Mouse (Mus musculus): ENCODE results near the gene Mlxip. TPM values are rescaled to one million over a fixed set of nuclear protein-coding genes. Genes with fewer than 3 reads are reported as not detected.

Mlxip gene
- polyA plus RNA-seq, 1 experiment from 2014 or later = 26.7 TPM

DNA sequence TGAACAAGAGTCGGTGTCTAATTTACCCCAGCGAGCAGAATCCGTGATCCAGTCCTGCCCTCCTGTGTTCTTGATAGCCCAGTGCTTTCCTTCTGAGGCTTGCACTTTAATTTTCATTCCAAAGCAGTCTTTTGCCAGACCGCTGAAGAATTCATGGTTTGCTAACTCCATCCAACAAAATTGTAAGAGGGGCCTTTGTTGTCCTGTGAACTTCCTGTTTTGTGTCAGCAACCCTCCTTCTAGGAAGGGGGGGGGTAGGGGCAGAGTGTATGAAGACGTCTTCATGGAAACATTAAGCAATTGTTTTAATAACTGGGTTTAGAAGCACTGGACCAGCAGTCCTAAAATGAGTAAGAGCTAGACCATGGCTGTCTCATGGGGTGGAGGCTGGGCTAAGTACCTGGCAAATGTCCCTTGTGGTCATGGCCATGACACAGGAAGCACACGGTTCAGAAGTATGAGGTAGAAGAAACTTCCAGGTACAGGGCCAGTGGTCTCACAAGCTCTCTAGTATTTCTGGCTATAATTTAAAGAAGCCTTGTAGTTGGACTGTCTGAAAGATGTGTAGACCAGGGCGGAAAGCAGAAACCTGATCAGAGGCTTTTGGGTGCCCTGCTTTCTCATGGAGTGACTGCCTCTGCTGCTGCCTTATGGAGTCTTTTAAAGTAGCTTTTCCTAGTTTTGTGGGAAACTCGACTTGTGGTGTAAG lies 41.6 kb downstream of the Mlxip start:
- Histone ChIP-seq H3K27me3 (ENCODE audit: control insufficient read depth, insufficient read depth, low read length) (no peaks in the 10 kb centered on the region), H3K9ac (replicated peaks; ENCODE audit: low read depth, low read length) (no peak overlapping the region), H3K9me3 (ENCODE audit: control insufficient read depth, low read length) (no peaks in the 10 kb centered on the region), H3K4me3 (ENCODE audit: low read depth, low read length) (no peak overlapping the region), H3K27ac (ENCODE audit: low read depth, low read length) (no peak overlapping the region), H3K4me1 (ENCODE audit: control insufficient read depth, insufficient read depth, low read length) (peaks cover 3% of the 10 kb centered on the region; the same call in 1 of the 2 replicates), H3K36me3 (ENCODE audit: control insufficient read depth, insufficient read depth, low read length) (no peaks in the 10 kb centered on the region), H3K4me2 (ENCODE audit: low read depth, low read length) (no peak overlapping the region)
- ATAC-seq (ENCODE audit: low read depth) = no peak
- WGBS = 65% methylated on average over 8 of the region's 8 CpGs

- Histone ChIP-seq H3K27ac (ENCODE audit: low read depth, low read length) (no peak overlapping the region), H3K4me3 (ENCODE audit: low read depth, low read length) (no peak overlapping the region), H3K36me3 (ENCODE audit: control insufficient read depth, insufficient read depth, low read length) (no peaks in the 10 kb centered on the region), H3K9ac (replicated peaks; ENCODE audit: low read depth, low read length) (no peak overlapping the region), H3K27me3 (ENCODE audit: control insufficient read depth, insufficient read depth, low read length) (no peaks in the 10 kb centered on the region), H3K4me2 (ENCODE audit: low read depth, low read length) (no peak overlapping the region), H3K4me1 (ENCODE audit: control insufficient read depth, insufficient read depth, low read length) (peaks cover 2% of the 10 kb centered on the region; the same call in 1 of the 2 replicates), H3K9me3 (ENCODE audit: control insufficient read depth, low read length) (no peaks in the 10 kb centered on the region)
- ATAC-seq (ENCODE audit: low read depth) = no peak
- 43% methylated on average over 4 of the region's 4 CpGs for WGBS
Observed at GRCm38 (mm10) chr5:123436780-123437175, 42.2 kb downstream of the Mlxip start.

- Histone ChIP-seq H3K27me3 (ENCODE audit: control insufficient read depth, insufficient read depth, low read length) (no peaks in the 10 kb centered on the region), H3K4me1 (ENCODE audit: control insufficient read depth, insufficient read depth, low read length) (no peaks in the 10 kb centered on the region; the same call in 1 of the 2 replicates), H3K4me3 (ENCODE audit: low read depth, low read length) (no peak overlapping the region), H3K36me3 (ENCODE audit: control insufficient read depth, insufficient read depth, low read length) (peaks cover 11% of the 10 kb centered on the region; the same call in 1 of the 2 replicates), H3K9ac (replicated peaks; ENCODE audit: low read depth, low read length) (no peak overlapping the region), H3K9me3 (ENCODE audit: control insufficient read depth, low read length) (no peaks in the 10 kb centered on the region), H3K4me2 (ENCODE audit: low read depth, low read length) (no peak overlapping the region), H3K27ac (ENCODE audit: low read depth, low read length) (no peak overlapping the region)
- no peak for ATAC-seq (ENCODE audit: low read depth)
- 91% methylated on average over 3 of the region's 3 CpGs for WGBS
Observed at GRCm38 (mm10) chr5:123438381-123438780, 43.8 kb downstream of the Mlxip start.

GRCm38 (mm10) chr5:123439312-123439711 lies 44.7 kb downstream of the Mlxip start:
- H3K27ac ChIP-seq (ENCODE audit: low read depth, low read length) = no peak overlapping the region
- no peak for ATAC-seq (ENCODE audit: low read depth)
- no peak overlapping the region for H3K4me2 ChIP-seq (ENCODE audit: low read depth, low read length)

DNA sequence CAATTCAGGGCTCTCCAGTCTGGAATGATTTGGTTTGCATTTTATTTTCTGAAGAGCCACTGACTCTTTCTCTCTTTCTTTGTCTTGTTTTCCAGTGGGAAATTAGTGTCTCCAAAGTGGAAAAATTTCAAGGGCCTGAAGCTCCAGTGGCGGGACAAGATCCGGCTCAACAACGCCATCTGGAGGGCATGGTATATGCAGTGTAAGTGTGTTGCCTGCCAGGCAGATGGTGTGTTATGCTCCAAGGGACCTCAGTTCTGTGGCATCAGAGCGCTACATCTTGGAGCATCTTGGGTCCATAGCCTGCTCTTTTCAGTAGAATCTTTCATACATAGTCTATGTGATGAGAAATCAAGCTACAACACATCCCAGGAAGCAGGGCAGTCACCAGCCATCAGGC lies 45.3 kb downstream of the Mlxip start:
- H3K4me3 ChIP-seq (ENCODE audit: low read depth, low read length) = no peak overlapping the region
- no peak overlapping the region for H3K4me2 ChIP-seq (ENCODE audit: low read depth, low read length)
- WGBS = 82% methylated on average over 4 of the region's 4 CpGs
- no peaks in the 10 kb centered on the region; the same call in 1 of the 2 replicates for H3K4me1 ChIP-seq (ENCODE audit: control insufficient read depth, insufficient read depth, low read length)
- peaks cover 22% of the 10 kb centered on the region; the same call in 1 of the 2 replicates for H3K36me3 ChIP-seq (ENCODE audit: control insufficient read depth, insufficient read depth, low read length)
- H3K9me3 ChIP-seq (ENCODE audit: control insufficient read depth, low read length) = no peaks in the 10 kb centered on the region
- H3K9ac ChIP-seq (replicated peaks; ENCODE audit: low read depth, low read length) = no peak overlapping the region
- ATAC-seq (ENCODE audit: low read depth) = no peak
- H3K27ac ChIP-seq (ENCODE audit: low read depth, low read length) = no peak overlapping the region
- no peaks in the 10 kb centered on the region for H3K27me3 ChIP-seq (ENCODE audit: control insufficient read depth, insufficient read depth, low read length)

More at GRCm38 (mm10) chr5:123439312-123439711, 44.7 kb downstream of the Mlxip start:
- H3K36me3 ChIP-seq (ENCODE audit: control insufficient read depth, insufficient read depth, low read length) = peaks cover 16% of the 10 kb centered on the region; the same call in 1 of the 2 replicates
- no peaks in the 10 kb centered on the region; the same call in 1 of the 2 replicates for H3K4me1 ChIP-seq (ENCODE audit: control insufficient read depth, insufficient read depth, low read length)
- no peaks in the 10 kb centered on the region for H3K27me3 ChIP-seq (ENCODE audit: control insufficient read depth, insufficient read depth, low read length)
- WGBS = 96% methylated on average over 1 of the region's 1 CpGs
- H3K9ac ChIP-seq (replicated peaks; ENCODE audit: low read depth, low read length) = no peak overlapping the region
- no peaks in the 10 kb centered on the region for H3K9me3 ChIP-seq (ENCODE audit: control insufficient read depth, low read length)
- H3K4me3 ChIP-seq (ENCODE audit: low read depth, low read length) = no peak overlapping the region

GRCm38 (mm10) chr5:123440664-123441063 lies 46.1 kb downstream of the Mlxip start:
- H3K27me3 ChIP-seq (ENCODE audit: control insufficient read depth, insufficient read depth, low read length) = no peaks in the 10 kb centered on the region
- H3K9me3 ChIP-seq (ENCODE audit: control insufficient read depth, low read length) = no peaks in the 10 kb centered on the region
- 68% methylated on average over 4 of the region's 4 CpGs for WGBS
- H3K4me3 ChIP-seq (ENCODE audit: low read depth, low read length) = no peak overlapping the region
- no peak overlapping the region for H3K4me2 ChIP-seq (ENCODE audit: low read depth, low read length)
- no peak for ATAC-seq (ENCODE audit: low read depth)
- no peaks in the 10 kb centered on the region; the same call in 1 of the 2 replicates for H3K4me1 ChIP-seq (ENCODE audit: control insufficient read depth, insufficient read depth, low read length)
- peaks cover 26% of the 10 kb centered on the region; the same call in 1 of the 2 replicates for H3K36me3 ChIP-seq (ENCODE audit: control insufficient read depth, insufficient read depth, low read length)
- H3K9ac ChIP-seq (replicated peaks; ENCODE audit: low read depth, low read length) = no peak overlapping the region
- H3K27ac ChIP-seq (ENCODE audit: low read depth, low read length) = no peak overlapping the region

- Histone ChIP-seq H3K36me3 (ENCODE audit: control insufficient read depth, insufficient read depth, low read length) (peaks cover 32% of the 10 kb centered on the region), H3K4me2 (ENCODE audit: low read depth, low read length) (no peak overlapping the region), H3K27me3 (ENCODE audit: control insufficient read depth, insufficient read depth, low read length) (no peaks in the 10 kb centered on the region), H3K27ac (ENCODE audit: low read depth, low read length) (no peak overlapping the region), H3K4me1 (ENCODE audit: control insufficient read depth, insufficient read depth, low read length) (no peaks in the 10 kb centered on the region), H3K4me3 (ENCODE audit: low read depth, low read length) (no peak overlapping the region), H3K9ac (replicated peaks; ENCODE audit: low read depth, low read length) (no peak overlapping the region), H3K9me3 (ENCODE audit: control insufficient read depth, low read length) (no peaks in the 10 kb centered on the region)
- WGBS = 96% methylated on average over 3 of the region's 3 CpGs
- ATAC-seq (ENCODE audit: low read depth) = no peak
Observed at GRCm38 (mm10) chr5:123442283-123442682, 47.7 kb downstream of the Mlxip start.

DNA sequence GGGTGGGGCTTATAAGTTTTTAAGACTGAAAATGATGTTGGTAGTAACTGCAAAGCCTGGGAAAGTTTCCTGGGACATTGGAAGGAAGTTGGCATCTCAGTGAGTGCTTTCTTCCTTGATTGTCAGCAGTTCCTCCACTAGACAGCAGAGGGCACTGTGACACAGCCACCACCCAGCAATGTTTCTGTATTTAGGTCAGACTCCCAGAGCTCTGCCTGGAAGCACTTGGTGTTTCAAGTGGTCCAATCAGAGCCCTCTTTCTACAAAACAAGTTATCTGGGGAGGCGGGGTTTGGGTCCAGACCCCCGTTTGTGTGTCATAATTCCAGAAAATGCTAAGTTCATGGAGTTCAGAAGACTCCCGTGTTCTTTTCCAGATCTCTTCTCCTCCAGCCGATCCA lies 49.5 kb downstream of the Mlxip start:
- Histone ChIP-seq H3K9me3 (ENCODE audit: control insufficient read depth, low read length) (no peaks in the 10 kb centered on the region), H3K4me2 (ENCODE audit: low read depth, low read length) (no peak overlapping the region), H3K9ac (replicated peaks; ENCODE audit: low read depth, low read length) (no peak overlapping the region), H3K4me3 (ENCODE audit: low read depth, low read length) (no peak overlapping the region), H3K36me3 (ENCODE audit: control insufficient read depth, insufficient read depth, low read length) (peaks cover 44% of the 10 kb centered on the region), H3K27ac (ENCODE audit: low read depth, low read length) (no peak overlapping the region), H3K27me3 (ENCODE audit: control insufficient read depth, insufficient read depth, low read length) (no peaks in the 10 kb centered on the region), H3K4me1 (ENCODE audit: control insufficient read depth, insufficient read depth, low read length) (no peaks in the 10 kb centered on the region)
- no peak for ATAC-seq (ENCODE audit: low read depth)
- 55% methylated on average over 4 of the region's 4 CpGs for WGBS

DNA sequence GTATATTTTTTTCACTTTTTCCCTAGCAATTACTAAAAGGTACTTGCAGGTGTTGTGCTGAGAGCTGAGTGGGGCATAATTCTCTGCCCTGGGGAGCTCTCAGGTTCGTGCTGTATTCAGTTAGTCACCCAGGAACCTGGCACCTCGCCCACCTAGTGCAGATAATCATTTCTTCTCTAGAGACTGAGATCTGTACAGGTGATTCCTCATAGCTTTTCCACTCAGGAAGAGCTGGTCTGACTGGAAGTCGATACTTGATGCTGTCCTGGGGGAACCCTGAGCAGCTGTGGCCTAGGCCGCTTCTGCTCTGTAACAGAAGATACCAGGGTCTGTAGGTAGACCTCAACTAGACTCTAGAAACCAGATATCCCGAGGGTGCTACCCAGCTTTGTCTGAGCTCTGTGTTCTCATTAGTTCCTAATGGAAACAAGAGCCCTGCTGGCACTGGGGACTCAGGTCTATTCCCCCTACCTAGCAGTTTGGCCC lies 50.3 kb downstream of the Mlxip start:
- Histone ChIP-seq H3K4me2 (ENCODE audit: low read depth, low read length) (no peak overlapping the region), H3K4me3 (ENCODE audit: low read depth, low read length) (no peak overlapping the region), H3K27ac (ENCODE audit: low read depth, low read length) (no peak overlapping the region), H3K9ac (replicated peaks; ENCODE audit: low read depth, low read length) (no peak overlapping the region), H3K4me1 (ENCODE audit: control insufficient read depth, insufficient read depth, low read length) (no peaks in the 10 kb centered on the region), H3K36me3 (ENCODE audit: control insufficient read depth, insufficient read depth, low read length) (peaks cover 51% of the 10 kb centered on the region), H3K27me3 (ENCODE audit: control insufficient read depth, insufficient read depth, low read length) (no peaks in the 10 kb centered on the region), H3K9me3 (ENCODE audit: control insufficient read depth, low read length) (no peaks in the 10 kb centered on the region)
- no peak for ATAC-seq (ENCODE audit: low read depth)
- WGBS = 86% methylated on average over 5 of the region's 5 CpGs

Data from neural tube, embryonic 14.5 days (tissue).